Mouse (Mus musculus): ENCODE results near the gene Scrg1. TPM values are rescaled to one million over a fixed set of nuclear protein-coding genes. Genes with fewer than 3 reads are reported as not detected.

The Scrg1 gene
- not detected in 2 replicates for polyA plus RNA-seq (2014; fragmentation: Nextera tagmentation; extraction: Ambion mirVana)

- no peak within 1 kb of the TSS for H3K9ac ChIP-seq (ENCODE audit: low read depth, low read length)
- 85% methylated on average over 3 of the region's 3 CpGs for WGBS
- DNase-seq (ENCODE audit: low spot score) (no peak), ATAC-seq (replicated peaks; ENCODE audit: low FRiP score) (no peak)
- no peaks in the 10 kb centered on the region for H3K9me3 ChIP-seq (ENCODE audit: control insufficient read depth, low read length)
- H3K27me3 ChIP-seq (replicated peaks; ENCODE audit: control insufficient read depth, insufficient read depth, low read length), result no peaks in the 10 kb centered on the region
- no peak within 1 kb of the TSS for H3K4me3 ChIP-seq (ENCODE audit: low read depth, low read length)
- no peak within 1 kb of the TSS for H3K27ac ChIP-seq (ENCODE audit: low read depth, low read length)
- H3K4me1 ChIP-seq (replicated peaks; ENCODE audit: control insufficient read depth, insufficient read depth, low read length), result no peaks in the 10 kb centered on the region
- H3K4me2 ChIP-seq, result no peak within 1 kb of the TSS
- H3K36me3 ChIP-seq (ENCODE audit: control insufficient read depth, insufficient read depth, low read length), result no peaks in the 10 kb centered on the region
Measured at GRCm38 (mm10) chr8:57455765-57456164, at the start of gene Scrg1. Gene Scrg1 (plus strand): TSS chr8:57455923.

- H3K4me1 ChIP-seq (replicated peaks; ENCODE audit: control insufficient read depth, insufficient read depth, low read length), result no peaks in the 10 kb centered on the region
- 71% methylated on average over 4 of the region's 4 CpGs for WGBS
- no peak overlapping the region for H3K9ac ChIP-seq (ENCODE audit: low read depth, low read length)
- peaks cover 12% of the 10 kb centered on the region for H3K27me3 ChIP-seq (replicated peaks; ENCODE audit: control insufficient read depth, insufficient read depth, low read length)
- no peak overlapping the region for H3K4me3 ChIP-seq (ENCODE audit: low read depth, low read length)
- no peaks in the 10 kb centered on the region for H3K36me3 ChIP-seq (ENCODE audit: control insufficient read depth, insufficient read depth, low read length)
- no peak for DNase-seq (ENCODE audit: low spot score)
- H3K27ac ChIP-seq (ENCODE audit: low read depth, low read length), result no peak overlapping the region
- H3K9me3 ChIP-seq (ENCODE audit: control insufficient read depth, low read length), result no peaks in the 10 kb centered on the region
- H3K4me2 ChIP-seq, result no peak overlapping the region
- ATAC-seq (replicated peaks; ENCODE audit: low FRiP score), result no peak
Measured at GRCm38 (mm10) chr8:57406366-57406765, 49.4 kb upstream of the Scrg1 start.

- H3K36me3 ChIP-seq (ENCODE audit: control insufficient read depth, insufficient read depth, low read length), result no peaks in the 10 kb centered on the region
- peaks cover 17% of the 10 kb centered on the region for H3K27me3 ChIP-seq (replicated peaks; ENCODE audit: control insufficient read depth, insufficient read depth, low read length)
- H3K4me1 ChIP-seq (replicated peaks; ENCODE audit: control insufficient read depth, insufficient read depth, low read length), result no peaks in the 10 kb centered on the region
- no peak overlapping the region for H3K9ac ChIP-seq (ENCODE audit: low read depth, low read length)
- ATAC-seq (replicated peaks; ENCODE audit: low FRiP score) (no peak), DNase-seq (ENCODE audit: low spot score) (no peak)
- H3K9me3 ChIP-seq (ENCODE audit: control insufficient read depth, low read length), result no peaks in the 10 kb centered on the region
- no peak overlapping the region for H3K4me2 ChIP-seq
- WGBS, result 42% methylated on average over 2 of the region's 2 CpGs
- no peak overlapping the region for H3K27ac ChIP-seq (ENCODE audit: low read depth, low read length)
- H3K4me3 ChIP-seq (ENCODE audit: low read depth, low read length), result no peak overlapping the region
Measured at GRCm38 (mm10) chr8:57409333-57409732, 46.4 kb upstream of the Scrg1 start.

- ATAC-seq (replicated peaks; ENCODE audit: low FRiP score), result no peak
- Histone ChIP-seq H3K36me3 (ENCODE audit: control insufficient read depth, insufficient read depth, low read length) (no peaks in the 10 kb centered on the region), H3K4me3 (ENCODE audit: low read depth, low read length) (no peak overlapping the region), H3K4me2 (no peak overlapping the region), H3K27me3 (replicated peaks; ENCODE audit: control insufficient read depth, insufficient read depth, low read length) (peaks cover 17% of the 10 kb centered on the region), H3K4me1 (replicated peaks; ENCODE audit: control insufficient read depth, insufficient read depth, low read length) (no peaks in the 10 kb centered on the region), H3K27ac (ENCODE audit: low read depth, low read length) (no peak overlapping the region), H3K9me3 (ENCODE audit: control insufficient read depth, low read length) (no peaks in the 10 kb centered on the region), H3K9ac (ENCODE audit: low read depth, low read length) (no peak overlapping the region)
- no peak for DNase-seq (ENCODE audit: low spot score)
- WGBS, result 34% methylated on average over 15 of the region's 15 CpGs
Measured at GRCm38 (mm10) chr8:57409779-57410472, 45.8 kb upstream of the Scrg1 start.

- H3K4me1 ChIP-seq (replicated peaks; ENCODE audit: control insufficient read depth, insufficient read depth, low read length), result no peaks in the 10 kb centered on the region
- ATAC-seq (replicated peaks; ENCODE audit: low FRiP score), result no peak
- H3K27me3 ChIP-seq (replicated peaks; ENCODE audit: control insufficient read depth, insufficient read depth, low read length), result peaks cover 17% of the 10 kb centered on the region
- no peaks in the 10 kb centered on the region for H3K36me3 ChIP-seq (ENCODE audit: control insufficient read depth, insufficient read depth, low read length)
- DNase-seq (ENCODE audit: low spot score), result no peak
- no peaks in the 10 kb centered on the region for H3K9me3 ChIP-seq (ENCODE audit: control insufficient read depth, low read length)
- 18% methylated on average over 16 of the region's 16 CpGs for WGBS
- H3K4me2 ChIP-seq, result no peak overlapping the region
- no peak overlapping the region for H3K9ac ChIP-seq (ENCODE audit: low read depth, low read length)
- no peak overlapping the region for H3K27ac ChIP-seq (ENCODE audit: low read depth, low read length)
- no peak overlapping the region for H3K4me3 ChIP-seq (ENCODE audit: low read depth, low read length)
Measured at GRCm38 (mm10) chr8:57410473-57410863, 45.3 kb upstream of the Scrg1 start.

GRCm38 (mm10) chr8:57411366-57411765, 44.4 kb upstream of the Scrg1 start:
- no peaks in the 10 kb centered on the region for H3K4me1 ChIP-seq (replicated peaks; ENCODE audit: control insufficient read depth, insufficient read depth, low read length)
- WGBS, result 73% methylated on average over 6 of the region's 6 CpGs
- no peaks in the 10 kb centered on the region for H3K9me3 ChIP-seq (ENCODE audit: control insufficient read depth, low read length)
- no peak overlapping the region for H3K27ac ChIP-seq (ENCODE audit: low read depth, low read length)
- no peaks in the 10 kb centered on the region for H3K36me3 ChIP-seq (ENCODE audit: control insufficient read depth, insufficient read depth, low read length)
- no peak for ATAC-seq (replicated peaks; ENCODE audit: low FRiP score)
- no peak for DNase-seq (ENCODE audit: low spot score)
- no peak overlapping the region for H3K9ac ChIP-seq (ENCODE audit: low read depth, low read length)
- H3K4me2 ChIP-seq, result no peak overlapping the region
- no peak overlapping the region for H3K4me3 ChIP-seq (ENCODE audit: low read depth, low read length)
- peaks cover 17% of the 10 kb centered on the region for H3K27me3 ChIP-seq (replicated peaks; ENCODE audit: control insufficient read depth, insufficient read depth, low read length)

- no peaks in the 10 kb centered on the region for H3K4me1 ChIP-seq (replicated peaks; ENCODE audit: control insufficient read depth, insufficient read depth, low read length)
- peaks cover under 1% of the 10 kb centered on the region; the same call in 1 of the 2 replicates for H3K27me3 ChIP-seq (replicated peaks; ENCODE audit: control insufficient read depth, insufficient read depth, low read length)
- no peak overlapping the region for H3K4me3 ChIP-seq (ENCODE audit: low read depth, low read length)
- DNase-seq (ENCODE audit: low spot score) (no peak), ATAC-seq (replicated peaks; ENCODE audit: low FRiP score) (no peak)
- WGBS, result 75% methylated on average over 5 of the region's 5 CpGs
- H3K27ac ChIP-seq (ENCODE audit: low read depth, low read length), result no peak overlapping the region
- H3K9ac ChIP-seq (ENCODE audit: low read depth, low read length), result no peak overlapping the region
- no peak overlapping the region for H3K4me2 ChIP-seq
- H3K9me3 ChIP-seq (ENCODE audit: control insufficient read depth, low read length), result no peaks in the 10 kb centered on the region
- no peaks in the 10 kb centered on the region for H3K36me3 ChIP-seq (ENCODE audit: control insufficient read depth, insufficient read depth, low read length)
Measured at GRCm38 (mm10) chr8:57416827-57417226, 38.9 kb upstream of the Scrg1 start.

GRCm38 (mm10) chr8:57426074-57426473, 29.6 kb upstream of the Scrg1 start:
- no peak for DNase-seq (ENCODE audit: low spot score)
- 15% methylated on average over 3 of the region's 3 CpGs for WGBS
- Histone ChIP-seq H3K4me1 (replicated peaks; ENCODE audit: control insufficient read depth, insufficient read depth, low read length) (no peaks in the 10 kb centered on the region), H3K27me3 (replicated peaks; ENCODE audit: control insufficient read depth, insufficient read depth, low read length) (no peaks in the 10 kb centered on the region), H3K27ac (ENCODE audit: low read depth, low read length) (no peak overlapping the region), H3K4me2 (no peak overlapping the region), H3K9me3 (ENCODE audit: control insufficient read depth, low read length) (no peaks in the 10 kb centered on the region), H3K36me3 (ENCODE audit: control insufficient read depth, insufficient read depth, low read length) (no peaks in the 10 kb centered on the region), H3K9ac (ENCODE audit: low read depth, low read length) (no peak overlapping the region), H3K4me3 (ENCODE audit: low read depth, low read length) (no peak overlapping the region)
- ATAC-seq (replicated peaks; ENCODE audit: low FRiP score), result no peak

- Histone ChIP-seq H3K4me3 (ENCODE audit: low read depth, low read length) (no peak overlapping the region), H3K9ac (ENCODE audit: low read depth, low read length) (no peak overlapping the region), H3K27ac (ENCODE audit: low read depth, low read length) (no peak overlapping the region), H3K4me1 (replicated peaks; ENCODE audit: control insufficient read depth, insufficient read depth, low read length) (no peaks in the 10 kb centered on the region), H3K27me3 (replicated peaks; ENCODE audit: control insufficient read depth, insufficient read depth, low read length) (no peaks in the 10 kb centered on the region), H3K36me3 (ENCODE audit: control insufficient read depth, insufficient read depth, low read length) (no peaks in the 10 kb centered on the region), H3K4me2 (no peak overlapping the region), H3K9me3 (ENCODE audit: control insufficient read depth, low read length) (no peaks in the 10 kb centered on the region)
- WGBS, result 52% methylated on average over 18 of the region's 18 CpGs
- ATAC-seq (replicated peaks; ENCODE audit: low FRiP score) (no peak), DNase-seq (ENCODE audit: low spot score) (no peak)
Measured at GRCm38 (mm10) chr8:57427581-57428366, 27.9 kb upstream of the Scrg1 start.

Data from liver, embryonic 11.5 days (tissue).